Mouse (Mus musculus) left cerebral cortex, postnatal 4 days (tissue): ENCODE results near the gene Gm11564. TPM values are rescaled to one million over a fixed set of nuclear protein-coding genes. Genes with fewer than 3 reads are reported as not detected.

Source experiments
- total RNA-seq, 2 experiments: library from RNA; stranded (reverse); gene quantifications; 2 replicates each; pipeline ENCODE4 v1.2.3; 2021

The Gm11564 gene
- total RNA-seq, 2 experiments from 2014 or later, result not detected

Other genes with a start within 250 kb of the Gm11564 start
- gene Krtap3-1, start 249.0 kb downstream of the Gm11564 start, total RNA-seq, result not detected
- not detected for gene Krtap1-5, start 234.7 kb downstream of the Gm11564 start, total RNA-seq
- gene Krtap1-4, start 232.0 kb downstream of the Gm11564 start, total RNA-seq, result not detected
- gene Krtap1-3, start 224.3 kb downstream of the Gm11564 start, total RNA-seq, result not detected
- gene Krtap9-3, start 217.6 kb downstream of the Gm11564 start, total RNA-seq, result not detected
- gene Gm11938, start 212.4 kb downstream of the Gm11564 start, total RNA-seq, result not detected
- not detected for gene Gm11937, start 205.5 kb downstream of the Gm11564 start, total RNA-seq
- not detected for gene Krtap2-4, start 200.8 kb downstream of the Gm11564 start, total RNA-seq
- not detected for gene Gm11562, start 195.2 kb downstream of the Gm11564 start, total RNA-seq
- gene Krtap4-1, start 187.4 kb downstream of the Gm11564 start, total RNA-seq, result not detected
- gene Krtap4-2, start 180.6 kb downstream of the Gm11564 start, total RNA-seq, result not detected
- not detected for gene Krtap4-7, start 171.6 kb downstream of the Gm11564 start, total RNA-seq
- not detected for gene Gm11555, start 165.4 kb downstream of the Gm11564 start, total RNA-seq
- not detected for gene Gm11563, start 156.7 kb downstream of the Gm11564 start, total RNA-seq
- gene Krtap4-6, start 149.7 kb downstream of the Gm11564 start, total RNA-seq, result not detected
- not detected for gene Gm14190, start 124.9 kb downstream of the Gm11564 start, total RNA-seq
- gene Gm14180, start 81.4 kb downstream of the Gm11564 start, total RNA-seq, result not detected
- not detected for gene Gm11595, start 42.8 kb downstream of the Gm11564 start, total RNA-seq
- gene Krtap4-8, start 35.0 kb downstream of the Gm11564 start, total RNA-seq, result not detected
- gene Krtap4-9, start 30.5 kb downstream of the Gm11564 start, total RNA-seq, result not detected
- gene Gm11596, start 22.2 kb downstream of the Gm11564 start, total RNA-seq, result not detected
- gene Gm11569, start 16.7 kb downstream of the Gm11564 start, total RNA-seq, result not detected
- gene Gm11554, start 11.2 kb downstream of the Gm11564 start, total RNA-seq, result not detected
- gene Krtap4-13, start 5.8 kb downstream of the Gm11564 start, total RNA-seq, result not detected
- gene 2300003K06Rik, start 22.4 kb upstream of the Gm11564 start, total RNA-seq, result not detected
- not detected for gene Krtap4-16, start 35.9 kb upstream of the Gm11564 start, total RNA-seq
- gene Gm11568, start 42.3 kb upstream of the Gm11564 start, total RNA-seq, result not detected
- not detected for gene Gm11559, start 48.8 kb upstream of the Gm11564 start, total RNA-seq
- not detected for gene Krtap9-1, start 57.7 kb upstream of the Gm11564 start, total RNA-seq
- gene Gm11567, start 63.5 kb upstream of the Gm11564 start, total RNA-seq, result not detected
- gene Krtap31-1, start 92.3 kb upstream of the Gm11564 start, total RNA-seq, result not detected
- not detected for gene Gm11565, start 99.1 kb upstream of the Gm11564 start, total RNA-seq
- not detected for gene Krtap31-2, start 120.6 kb upstream of the Gm11564 start, total RNA-seq
- not detected for gene Krtap9-5, start 132.8 kb upstream of the Gm11564 start, total RNA-seq
- gene Krtap29-1, start 163.4 kb upstream of the Gm11564 start, total RNA-seq, result not detected
- not detected for gene Krtap16-1, start 170.9 kb upstream of the Gm11564 start, total RNA-seq
- gene Krtap17-1, start 178.3 kb upstream of the Gm11564 start, total RNA-seq, result not detected
- gene Krt33a, start 200.5 kb upstream of the Gm11564 start, total RNA-seq, result under 1 TPM in 1 of 2 experiments, not detected in 1; 0.30 TPM
- not detected for gene Krt33b, start 214.2 kb upstream of the Gm11564 start, total RNA-seq
- gene Krt34, start 225.9 kb upstream of the Gm11564 start, total RNA-seq, result not detected
- gene Krt31, start 234.9 kb upstream of the Gm11564 start, total RNA-seq, result not detected